In the genomic region with DNA sequence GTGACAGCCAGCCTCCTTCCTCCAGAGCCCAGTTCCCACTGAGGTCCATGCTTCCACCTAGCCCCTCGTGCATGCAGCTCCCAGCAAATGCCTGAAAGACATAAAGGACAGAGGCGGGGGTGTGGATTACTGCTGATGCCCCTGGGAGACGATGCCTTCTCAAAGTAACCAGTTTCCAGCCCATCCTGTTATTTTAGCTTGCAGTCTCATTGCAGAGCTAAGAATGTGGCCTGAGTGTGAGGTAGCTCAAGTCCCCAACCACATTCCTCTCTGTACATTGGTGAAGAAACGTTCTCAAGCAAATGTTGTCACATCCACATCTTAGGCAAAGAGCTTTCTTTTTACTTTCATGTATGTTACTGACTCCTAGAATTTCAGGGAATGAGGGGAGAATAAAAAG, we compare ENCODE assay signal across 9 mouse cellular contexts. TPM values are rescaled to one million over a fixed set of nuclear protein-coding genes. Genes with fewer than 3 reads are reported as not detected.
DNase-seq lines count a peak whose midpoint lies in the region.
"Had no signal": no experiment of that assay in that cellular context is flagged by ENCODE, and none has a peak within 500 bp of the region (broad histone marks: within the 10 kb centered on the region; RNA-seq: fewer than 3 reads in every experiment).

Amotl1 (minus strand) TSS at position 101 of the 400 bp plus-strand sequence.

- DNase-seq in layer of hippocampus, adult 8-10 months (ENCODE audit: low spot score in 2 of 2), result no peak
- DNase-seq in layer of hippocampus, adult 11-12 months (ENCODE audit: low spot score), result no peak
- DNase-seq in adrenal gland, postnatal 36 days, result no peak
- DNase-seq in gastrocnemius, postnatal 10 days, result no peak
- DNase-seq in left cerebral cortex, postnatal 10 days (ENCODE audit: extremely low spot score in 1 of 2, low spot score in 2 of 2), result no peak
- DNase-seq in cerebellum, adult 11 months, result no peak
- DNase-seq in urinary bladder, adult 18-20 months (ENCODE audit: low spot score in 2 of 2), result no peak
- DNase-seq in testis, postnatal 10 days (ENCODE audit: low spot score), result no peak
- DNase-seq: liver, embryonic 13.5 days had no signal

- intact Hi-C loops in left cerebral cortex, postnatal 10 days (cut with DNase I), result no loop called here

RNA-seq across cellular contexts. Expression of gene Amotl1, which starts in this region (rescaled TPM):
- 10 to 100 TPM; 15.0 to 18.9 (median 17.4) TPM for total RNA-seq in layer of hippocampus, adult 8-10 months (2022)
- 10 to 100 TPM; 33.0 to 51.6 TPM for total RNA-seq in adrenal gland, postnatal 36 days (2021)
- 100 to 1,000 TPM; 271 to 282 TPM for total RNA-seq in gastrocnemius, postnatal 10 days (2021)
- total RNA-seq in left cerebral cortex, postnatal 10 days (2021), result 10 to 100 TPM; 12.9 to 13.9 TPM

Comparison
In these comparisons a context has a peak if more than half of its experiments do, and no peak if none do; other contexts are left out.
1. RNA of gene Amotl1 (total RNA-seq): 271 to 282 TPM in gastrocnemius, postnatal 10 days; 33.0 to 51.6 TPM in adrenal gland, postnatal 36 days, 15.0 to 18.9 TPM in layer of hippocampus, adult 8-10 months and 12.9 to 13.9 TPM in left cerebral cortex, postnatal 10 days; every median in the first group is over 4 times any median in the second.